Mouse (Mus musculus) ES-Bruce4 (cell line): ENCODE results near the gene Arhgap10.

Experiments used
- CTCF ChIP-seq: IDR thresholded peaks from one replicate; pipeline ENCODE4 v1.8.1; 2011; ENCODE audit warnings: low read depth, low read length
- POLR2A ChIP-seq: IDR thresholded peaks from one replicate; pipeline ENCODE4 v1.8.1; 2011; ENCODE audit warnings: low read length; ENCODE audit not compliant: insufficient read depth

- TF ChIP-seq CTCF (no peak), POLR2A (no peak)
These were observed 44.4 kb downstream of the Arhgap10 start for GRCm38 (mm10) chr8:77473373-77473772.
